Mouse (Mus musculus): ENCODE measurements around the gene Nipal4.

Nipal4 gene

DNA sequence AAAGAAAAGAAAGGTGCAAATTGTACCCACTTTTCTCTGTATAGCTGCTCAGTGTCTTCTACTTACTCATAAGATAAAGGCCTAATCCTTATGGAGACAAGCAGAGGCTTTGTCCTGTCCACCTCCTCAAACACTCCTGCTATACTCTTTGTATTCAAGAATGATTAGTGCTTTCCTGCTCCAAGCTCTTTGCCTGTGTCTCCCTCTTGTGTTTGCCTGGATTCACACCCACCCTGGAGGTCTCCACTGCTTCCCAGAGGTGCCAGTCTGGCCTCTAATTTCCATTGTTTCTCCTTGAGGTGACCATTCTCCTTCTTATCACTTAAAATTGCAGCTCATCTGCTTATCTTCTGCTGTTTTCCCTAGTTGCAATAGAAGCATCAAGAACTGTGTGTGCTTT is 8.8 kb downstream of the Nipal4 start:
- no peak for DNase-seq

DNA sequence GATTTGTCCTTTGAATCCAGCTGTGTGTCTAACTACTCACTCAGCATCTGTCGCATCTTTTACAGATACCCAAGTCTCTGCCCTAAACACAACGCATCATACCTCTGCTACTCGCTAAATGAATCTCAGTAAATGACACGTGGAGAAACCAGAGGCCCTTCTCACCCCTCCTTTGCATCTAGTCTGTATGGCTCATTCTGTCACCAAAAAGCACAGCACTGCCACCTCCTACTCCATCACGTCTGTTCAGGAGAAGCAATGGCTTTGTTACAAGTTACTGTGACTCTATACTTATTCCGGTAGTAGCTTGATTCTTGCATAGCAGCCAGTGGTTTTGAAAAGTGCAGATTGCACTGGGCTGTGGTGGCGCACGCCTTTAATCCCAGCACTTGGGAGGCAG is 9.4 kb downstream of the Nipal4 start:
- DNase-seq = no peak

DNA sequence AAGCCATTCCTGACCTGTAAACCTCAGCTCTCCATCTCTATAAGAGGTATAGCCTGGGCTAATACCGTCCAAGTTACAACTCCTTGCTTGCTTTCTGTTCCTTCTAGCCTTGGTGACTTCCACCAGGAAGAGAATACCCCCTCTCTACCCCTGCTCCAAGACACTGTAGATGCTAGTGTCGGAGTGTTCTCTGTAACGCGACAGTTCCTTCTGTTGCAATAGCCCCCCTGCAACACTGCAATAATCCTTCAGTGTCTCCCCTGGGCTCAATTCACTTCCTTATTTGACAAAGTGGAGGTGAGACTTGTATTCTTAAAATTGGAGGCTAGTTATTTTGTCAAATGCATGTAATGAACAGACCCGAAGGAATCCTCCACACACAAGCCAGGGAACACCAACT is 19.7 kb downstream of the Nipal4 start:
- DNase-seq = no peak

DNA sequence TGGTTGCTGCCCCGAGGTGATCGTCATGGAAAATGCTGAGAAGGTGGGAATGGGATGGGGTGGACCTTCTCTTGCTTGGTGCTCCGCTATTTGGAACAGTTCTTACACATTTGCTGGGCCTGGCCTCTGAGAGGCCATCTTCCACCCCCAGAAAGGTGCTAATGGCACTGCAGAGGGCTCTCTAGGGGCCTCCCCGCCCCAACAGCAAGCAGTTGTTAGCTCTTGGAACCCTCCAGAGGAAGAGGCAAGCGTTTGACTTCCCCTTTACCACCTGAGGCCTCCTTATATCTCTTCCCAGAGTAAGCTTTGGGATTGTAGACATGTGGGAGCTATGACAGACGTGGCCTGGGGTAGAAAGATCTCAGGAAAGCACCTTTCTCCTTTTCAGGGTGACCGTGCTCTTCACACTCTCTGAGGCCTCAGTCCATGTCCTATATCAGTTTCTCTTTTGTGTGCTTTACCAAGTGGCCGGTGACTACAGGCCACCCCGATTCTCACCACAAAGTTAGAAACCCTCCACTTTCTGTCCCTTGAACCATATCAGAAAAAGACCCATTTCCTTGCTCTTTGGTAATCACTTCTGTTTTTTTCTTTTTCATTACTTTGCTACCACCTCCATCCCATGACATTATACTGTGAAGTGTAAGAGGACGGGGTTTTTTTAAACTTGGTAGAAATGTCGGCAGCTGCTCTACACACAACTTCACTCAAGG is 21.0 kb downstream of the Nipal4 start:
- DNase-seq = no peak

DNA sequence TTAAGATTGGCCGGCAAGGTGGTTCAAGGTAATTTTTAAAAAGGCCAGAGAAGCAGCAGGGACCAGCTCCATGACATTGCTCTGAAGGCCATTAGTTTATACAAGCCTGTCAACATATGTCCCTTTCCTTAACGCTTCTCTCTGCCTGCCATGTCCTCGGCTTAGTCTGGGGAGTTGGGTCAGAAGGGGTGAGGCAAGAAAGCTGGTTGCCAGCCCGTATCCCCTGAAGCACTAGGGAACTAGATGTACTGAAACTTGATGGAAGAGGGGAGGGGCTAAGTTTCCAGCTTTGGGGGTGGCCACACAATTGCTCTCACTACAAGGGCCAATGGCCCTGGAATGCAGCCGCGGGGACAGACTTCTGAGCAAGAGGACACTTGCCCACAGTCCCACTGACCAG is 23.0 kb downstream of the Nipal4 start:
- DNase-seq = no peak

DNA sequence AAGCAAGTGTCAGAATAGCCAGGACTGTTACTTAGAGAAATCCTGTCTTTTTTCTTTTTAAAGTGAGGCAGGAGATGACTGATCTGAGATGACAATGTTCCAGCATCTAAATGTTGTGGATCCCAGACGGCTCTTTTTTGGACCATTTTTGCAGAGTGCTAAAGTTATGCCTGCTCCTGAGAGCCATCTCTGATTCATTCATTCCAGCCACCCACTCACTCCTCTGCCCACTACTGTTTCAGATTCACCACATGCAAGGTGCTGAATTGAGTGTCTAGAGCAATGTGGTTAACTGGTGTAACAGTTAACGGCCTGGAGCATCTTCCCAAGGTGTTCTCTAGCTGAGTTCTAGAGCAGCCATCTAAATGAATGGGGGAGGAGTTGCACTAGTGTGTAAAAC is 31.4 kb downstream of the Nipal4 start:
- no peak for DNase-seq

DNA sequence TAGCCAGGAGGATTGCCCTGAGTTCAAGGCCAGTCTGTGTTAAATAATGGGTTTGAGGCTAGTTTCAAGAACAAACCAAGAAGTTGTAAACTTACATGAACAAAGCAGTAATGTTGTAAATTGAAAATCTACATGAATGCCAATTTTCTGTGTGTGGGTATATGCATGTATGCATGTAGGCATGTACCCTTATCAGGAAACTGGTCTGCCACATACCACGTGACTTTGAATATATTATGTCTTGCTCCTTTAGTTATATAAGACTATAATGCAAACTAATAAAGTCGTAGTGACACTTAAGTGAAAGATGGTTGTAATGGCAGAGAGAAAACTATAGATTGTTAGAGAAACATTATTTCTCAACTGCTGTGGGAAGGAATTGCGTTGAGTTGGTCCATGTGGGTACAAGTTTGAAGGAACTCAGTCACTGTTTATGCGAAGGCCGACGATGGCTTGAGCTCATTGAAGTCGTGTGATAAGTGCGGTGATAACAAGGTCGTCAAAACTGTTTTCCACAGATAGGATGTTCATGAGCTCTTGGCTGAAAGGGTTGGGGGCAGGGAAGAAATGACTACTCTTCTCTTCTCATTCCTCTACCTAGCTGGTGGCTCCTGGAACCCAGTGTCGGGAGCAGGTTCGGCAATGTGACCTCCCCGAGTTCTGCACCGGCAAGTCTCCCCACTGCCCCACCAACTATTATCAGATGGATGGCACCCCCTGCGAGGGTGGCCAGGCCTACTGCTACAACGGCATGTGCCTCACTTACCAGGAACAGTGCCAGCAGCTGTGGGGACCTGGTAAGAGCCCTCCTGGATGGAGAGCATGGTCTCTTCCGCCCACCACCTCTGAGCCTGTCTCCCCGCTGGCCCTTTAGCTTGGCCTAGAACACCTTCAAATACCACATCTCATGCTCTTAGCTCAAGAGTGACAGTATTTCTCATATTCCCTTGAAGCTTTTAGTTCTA is 35.0 kb downstream of the Nipal4 start:
- DNase-seq = no peak

DNA sequence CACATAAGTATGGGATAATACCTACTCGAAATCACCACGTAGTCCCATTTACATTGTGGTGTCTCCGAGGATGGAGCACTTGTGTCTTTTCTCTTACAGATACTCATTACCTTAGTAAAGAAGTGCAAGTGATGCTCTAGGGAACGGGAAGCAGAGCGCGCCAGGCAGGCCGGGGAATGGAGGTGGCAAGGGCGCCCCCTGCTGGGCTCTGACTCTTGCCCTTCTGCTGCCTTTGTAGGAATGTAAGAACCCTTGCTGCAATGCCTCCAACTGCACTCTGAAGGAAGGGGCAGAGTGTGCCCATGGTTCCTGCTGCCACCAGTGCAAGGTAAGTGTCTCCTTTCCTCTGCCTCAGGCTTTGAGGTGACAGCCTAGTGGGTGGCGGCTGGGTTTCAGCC is 37.8 kb downstream of the Nipal4 start:
- DNase-seq = peak; percentile 73 to 77

DNA sequence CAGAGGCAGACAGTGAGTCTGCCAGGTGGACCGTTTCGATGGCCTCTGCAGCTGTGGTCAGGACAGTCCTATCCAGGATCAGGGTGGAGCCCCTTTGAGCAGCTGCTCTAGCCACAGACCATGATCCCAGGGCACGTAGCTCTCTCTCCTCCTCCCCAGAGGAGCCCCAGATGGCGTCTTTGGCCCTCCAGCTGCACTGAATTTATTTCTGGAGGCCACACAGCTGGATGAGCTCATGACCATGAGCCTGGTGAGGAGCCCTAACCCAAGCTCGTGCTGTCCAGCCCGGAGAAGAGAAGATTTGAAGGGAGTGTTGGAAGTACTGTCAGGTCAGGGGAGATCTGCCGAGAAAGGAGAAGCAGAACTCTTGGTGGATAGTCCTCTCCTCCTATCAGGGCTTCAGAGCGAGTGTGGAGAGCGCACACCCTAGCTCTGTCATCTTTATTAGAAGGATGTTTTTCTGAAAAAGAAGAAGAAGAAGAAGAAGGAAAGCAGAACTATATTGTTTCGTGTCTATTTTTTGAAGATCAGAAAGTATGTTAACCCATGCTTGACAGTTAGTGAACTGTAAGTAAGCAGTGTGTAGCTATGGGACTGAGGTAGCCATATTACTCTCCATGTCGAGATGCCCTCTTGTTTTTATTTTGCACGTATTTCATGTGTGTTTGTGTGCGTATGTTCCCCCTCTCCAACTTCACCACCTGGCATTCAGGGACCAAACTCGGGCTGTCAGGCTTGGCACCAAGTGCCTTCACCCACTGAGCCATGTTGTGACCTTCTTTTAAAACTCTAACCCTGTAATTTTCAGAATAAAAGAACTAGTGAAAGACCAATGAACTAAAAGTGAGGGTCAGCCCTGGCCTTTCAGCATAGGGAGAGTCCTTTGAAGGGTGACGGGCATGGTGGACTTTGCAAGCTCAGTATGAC is 38.4 kb downstream of the Nipal4 start:
- peak; percentile 66 to 74 for DNase-seq

DNA sequence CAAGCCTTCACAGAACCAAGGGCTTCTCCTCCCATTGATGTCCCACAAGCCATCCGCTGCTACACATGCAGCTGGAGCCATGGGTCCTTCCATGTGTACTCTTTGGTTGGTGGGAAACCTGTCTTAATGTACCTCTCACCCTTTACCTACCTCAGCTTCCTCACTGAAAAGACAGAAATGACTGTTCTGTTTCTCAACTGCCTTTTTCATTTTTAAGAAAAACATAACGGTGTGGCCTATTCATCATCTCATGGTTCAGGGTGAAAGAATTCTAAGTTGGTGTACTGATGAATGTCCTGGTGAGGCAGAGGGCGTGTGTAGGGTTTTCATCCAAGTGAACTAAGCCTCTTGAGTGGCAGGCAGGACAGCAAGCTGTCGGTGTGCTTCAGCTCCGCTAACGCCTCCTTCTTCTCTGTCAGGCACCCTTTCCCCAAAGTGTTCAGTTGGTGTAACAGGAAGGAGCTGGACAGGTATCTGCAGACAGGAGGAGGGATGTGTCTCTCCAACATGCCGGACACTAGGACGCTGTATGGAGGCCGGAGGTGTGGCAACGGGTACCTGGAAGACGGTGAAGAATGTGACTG is 39.4 kb downstream of the Nipal4 start:
- no peak for DNase-seq

DNA sequence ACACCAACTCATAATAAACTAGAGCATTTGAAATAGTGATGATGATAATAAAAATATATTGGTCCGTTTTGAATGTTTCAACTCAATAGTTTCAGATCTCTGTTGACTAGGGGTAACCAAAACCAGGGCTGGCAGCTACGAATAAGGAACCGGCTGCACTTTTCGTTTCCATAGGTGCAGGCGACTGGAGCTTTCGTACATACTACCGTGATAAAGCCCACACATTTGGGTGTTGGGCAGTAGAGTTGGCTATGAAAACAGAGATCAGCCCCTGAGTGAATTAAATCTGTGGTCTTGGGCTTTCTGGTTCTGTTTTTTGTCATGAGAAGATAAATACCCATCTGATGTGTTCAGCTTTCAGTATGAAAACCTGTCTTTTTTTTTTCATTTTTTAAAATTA is 40.0 kb downstream of the Nipal4 start:
- no peak for DNase-seq

DNA sequence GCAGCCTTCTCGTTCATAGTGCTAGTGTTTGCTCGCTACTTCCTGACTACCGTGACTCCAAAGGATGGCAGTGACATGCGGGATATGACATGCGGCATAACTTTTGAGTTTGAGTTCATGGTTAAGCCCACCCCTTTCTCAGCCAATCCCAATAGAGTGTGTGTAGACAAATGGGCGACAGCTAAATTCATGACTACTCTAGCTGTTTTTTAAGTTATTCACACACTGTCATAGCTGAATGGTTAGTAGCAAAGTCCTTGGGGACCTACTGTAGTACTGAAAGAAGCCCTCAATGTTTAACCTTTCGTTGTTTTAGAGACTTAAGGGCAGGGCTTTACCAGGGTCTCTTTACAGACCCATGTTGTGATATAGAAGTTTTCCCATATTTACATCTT is 40.5 kb downstream of the Nipal4 start:
- DNase-seq = no peak

DNA sequence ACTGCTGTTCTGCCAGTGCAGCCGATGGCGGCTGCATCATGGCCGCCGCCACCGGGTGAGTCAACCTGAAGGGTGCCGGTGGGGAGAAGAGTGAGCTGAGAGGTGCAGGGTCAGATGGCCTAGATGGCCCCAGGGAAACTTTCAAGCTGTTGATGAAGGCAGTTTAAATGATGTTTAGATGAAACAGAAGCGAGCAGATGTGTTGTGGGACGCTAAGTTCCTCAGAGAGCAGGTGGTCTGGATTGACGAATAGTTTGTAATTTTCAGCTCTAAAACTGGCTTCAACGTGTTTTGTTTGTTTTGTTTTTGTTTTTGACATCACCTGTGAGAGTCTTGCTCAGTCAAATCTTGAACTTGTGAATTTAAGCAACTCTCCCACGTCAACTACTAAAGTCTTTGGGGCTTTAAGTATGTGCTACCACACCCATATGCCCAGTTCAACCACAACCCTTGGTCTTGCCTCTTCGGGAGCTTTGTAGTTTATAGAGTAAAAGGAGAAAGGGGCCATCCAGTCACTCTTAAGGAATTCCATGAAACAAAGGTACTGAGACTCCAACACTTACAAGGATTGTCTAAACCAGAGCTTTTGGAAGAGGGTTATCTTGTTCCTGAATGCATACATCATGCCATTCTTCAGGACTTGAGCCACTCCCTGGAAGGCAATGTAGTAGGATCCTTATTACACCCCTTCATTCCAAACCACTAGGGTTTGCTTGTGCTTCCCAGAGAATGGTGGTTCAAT is 41.0 kb downstream of the Nipal4 start:
- DNase-seq = no peak

DNA sequence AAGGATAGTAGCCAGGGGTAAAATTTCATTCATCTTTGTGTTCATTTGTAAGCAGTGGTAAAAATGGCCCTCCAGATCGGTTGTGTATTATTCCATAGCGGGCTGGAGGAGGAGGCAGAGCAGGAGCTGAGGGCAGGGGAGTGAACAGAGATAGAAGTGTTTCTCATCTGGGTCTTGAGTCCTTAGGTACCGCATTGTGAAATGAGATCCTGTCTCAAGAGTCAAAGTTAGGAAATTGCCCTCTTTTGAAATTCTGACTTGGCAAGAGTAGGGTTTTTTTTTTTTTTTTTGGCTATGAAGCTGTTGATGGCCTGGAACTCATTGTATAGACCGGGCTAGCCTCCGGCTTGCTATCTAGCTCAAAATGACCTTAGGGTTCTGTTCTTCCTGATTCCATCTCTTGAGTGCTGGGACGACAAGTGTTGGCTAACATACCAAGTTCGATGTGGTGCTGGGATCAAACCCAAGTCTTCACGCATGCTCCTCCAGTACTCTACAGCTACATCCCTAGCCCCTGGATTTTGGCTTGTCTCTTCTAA is 42.9 kb downstream of the Nipal4 start:
- DNase-seq = no peak

DNA sequence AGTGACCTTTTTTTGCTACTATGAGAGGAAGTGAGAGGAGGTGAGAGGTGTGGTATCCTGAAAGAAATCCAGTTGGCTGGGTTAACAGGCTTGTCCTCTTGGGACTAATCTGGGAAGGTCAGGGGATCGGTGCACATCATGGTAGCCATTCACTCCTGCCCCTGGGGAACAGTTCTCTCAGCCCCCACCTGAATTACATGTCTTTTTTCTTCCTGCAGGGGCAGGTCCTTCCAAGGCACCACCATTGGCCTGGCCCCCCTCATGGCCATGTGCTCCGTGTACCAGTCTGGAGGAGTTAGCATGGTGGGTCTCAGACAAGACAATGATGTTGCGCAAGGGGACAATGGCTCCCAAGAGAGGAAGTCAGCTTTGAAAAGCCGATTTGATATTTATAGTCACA is 43.4 kb downstream of the Nipal4 start:
- DNase-seq = no peak

DNA sequence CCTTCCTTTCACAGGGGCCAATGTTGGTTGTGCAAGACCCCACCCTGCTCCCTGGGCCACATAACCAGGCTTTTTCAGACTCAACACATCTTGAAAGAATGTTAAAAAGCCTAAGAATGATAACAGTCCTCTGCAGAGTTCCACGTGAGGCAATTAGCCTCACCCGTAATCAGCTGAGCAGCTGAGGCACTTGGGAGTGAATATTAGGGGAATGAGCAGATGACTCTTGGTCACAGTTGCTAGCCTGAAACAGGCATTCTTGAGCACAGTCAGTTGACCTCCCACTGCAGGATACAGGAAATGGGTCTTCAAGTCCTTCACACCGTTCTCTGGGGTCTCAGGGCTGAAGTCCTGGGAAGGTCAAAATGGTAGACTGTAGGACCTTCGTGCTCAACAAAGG is 44.6 kb downstream of the Nipal4 start:
- DNase-seq = no peak

DNA sequence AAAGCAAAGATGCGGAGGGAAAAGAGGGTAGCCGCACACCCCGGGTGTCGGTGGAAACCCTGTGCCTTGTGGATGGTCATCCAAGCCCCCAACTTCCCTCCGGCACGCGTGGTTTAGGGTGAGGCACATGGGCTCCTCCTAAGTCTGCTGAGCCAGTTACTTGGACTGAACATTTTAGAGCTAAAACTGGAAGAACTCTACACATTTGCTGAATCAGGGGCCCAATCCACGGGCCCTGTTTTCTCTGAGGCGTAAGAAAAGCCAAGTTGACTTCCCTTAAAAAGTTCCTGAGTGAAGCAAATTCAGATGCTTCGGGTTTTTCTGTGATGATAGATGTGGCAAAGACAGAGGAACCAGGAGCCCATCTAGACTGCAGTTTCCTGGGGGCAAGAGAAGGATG is 46.2 kb downstream of the Nipal4 start:
- no peak for DNase-seq

DNA sequence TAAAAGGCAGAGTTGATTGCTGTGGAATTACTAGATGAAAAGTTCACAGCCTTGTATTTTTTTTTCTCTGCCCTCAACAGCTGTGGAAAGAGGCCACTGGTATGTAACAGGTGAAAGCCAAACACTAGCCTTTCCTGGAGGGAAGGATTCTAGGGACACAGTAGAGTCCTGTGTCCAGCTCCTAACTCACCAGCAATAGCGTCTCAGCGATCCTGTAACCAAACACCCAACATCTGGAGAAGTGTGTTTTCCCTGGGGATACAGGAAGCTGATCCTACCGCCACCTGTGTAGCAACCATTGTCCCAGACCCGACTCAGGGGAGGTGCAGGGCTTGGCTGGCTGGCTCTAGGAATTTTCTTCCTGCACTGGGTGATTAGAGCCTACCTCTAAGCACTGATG is 46.7 kb downstream of the Nipal4 start:
- DNase-seq = peak in 1 of 2 experiments; percentile 29

DNA sequence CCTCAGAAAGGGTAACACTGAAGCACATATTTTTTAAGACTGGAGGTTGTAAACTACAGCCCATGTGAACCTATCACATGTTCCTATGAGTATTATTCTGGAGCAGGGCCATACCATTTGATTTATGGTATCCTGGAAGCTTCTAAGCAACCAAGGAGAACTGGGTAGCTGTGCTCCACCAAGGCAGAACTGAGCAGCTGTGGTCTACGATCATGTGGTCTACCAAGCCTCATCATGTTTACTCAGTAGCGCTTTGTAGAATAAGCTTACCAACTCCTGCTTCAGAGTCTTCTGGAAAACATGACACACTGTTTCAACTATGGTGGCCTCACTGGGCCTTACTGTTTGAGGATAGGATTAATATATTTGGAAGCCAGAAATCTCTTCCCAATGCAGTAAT is 49.8 kb downstream of the Nipal4 start:
- DNase-seq = no peak

DNA sequence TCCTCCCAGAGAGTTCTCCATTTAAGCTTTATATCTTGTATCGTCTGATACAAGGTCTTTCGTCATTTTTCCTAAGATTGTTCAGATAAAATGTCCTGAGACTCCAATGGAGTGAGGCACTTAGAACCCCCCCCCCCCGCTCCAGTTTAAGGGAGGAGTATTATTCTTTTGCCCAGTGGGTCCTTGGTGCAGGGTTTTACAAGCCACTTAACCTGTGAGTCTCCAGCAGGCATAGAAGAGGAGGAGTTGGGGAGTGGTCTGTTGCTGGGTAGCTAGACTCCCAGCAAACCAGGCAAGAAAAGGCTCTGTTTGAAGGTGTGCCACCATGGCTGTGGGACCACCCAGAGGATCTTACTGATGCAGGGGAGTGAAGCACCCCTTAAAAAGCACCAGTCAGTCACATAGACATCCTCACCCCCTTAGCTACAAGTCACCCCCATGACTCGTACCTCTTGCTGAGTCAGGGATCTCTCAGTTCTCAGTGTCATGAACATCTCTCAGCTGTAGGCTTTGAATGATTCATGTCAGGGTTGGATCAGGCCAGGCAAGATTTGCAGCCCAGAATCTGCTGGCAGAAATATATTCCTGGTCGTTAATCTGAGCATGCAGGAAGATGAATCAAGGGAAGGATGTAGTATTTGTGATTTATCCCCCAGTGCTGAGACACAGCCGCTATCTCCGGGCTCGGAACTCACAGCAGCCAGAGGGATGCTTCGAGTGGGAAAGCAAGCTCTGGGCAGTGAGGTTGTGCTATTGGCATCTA is 50.7 kb downstream of the Nipal4 start:
- peak; percentile 36 to 61 for DNase-seq

DNA sequence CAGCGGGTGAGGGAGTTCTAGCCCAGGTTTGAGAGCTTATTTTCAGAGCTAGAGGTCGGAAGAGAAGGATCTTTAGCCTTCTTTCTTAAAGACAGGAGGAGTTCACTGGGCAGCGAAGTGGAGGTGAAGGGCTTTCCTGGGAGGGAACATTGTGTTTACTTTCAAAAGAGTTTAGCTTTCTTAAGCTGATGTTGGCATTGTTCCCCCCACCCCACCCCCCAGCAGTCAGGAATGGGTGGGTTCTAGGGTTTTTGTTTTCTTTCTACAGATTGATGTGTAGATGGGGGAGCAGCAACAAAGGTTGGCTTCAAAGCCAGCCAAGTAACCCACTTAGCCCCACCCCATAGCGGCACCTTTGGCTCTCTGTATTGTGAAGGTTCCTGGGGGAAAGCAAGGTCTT is 51.3 kb downstream of the Nipal4 start:
- DNase-seq = no peak
